Mouse (Mus musculus): Measurements from ENCODE around the gene Bmpr1a. TPM values are rescaled to one million over a fixed set of nuclear protein-coding genes. Genes with fewer than 3 reads are reported as not detected.
A peak's percentile ranks its signal among the peaks of the same experiment; 100 is the strongest.

The Bmpr1a gene
- polyA plus RNA-seq, 1 experiment from 2014 or later = 37.4 TPM

DNA sequence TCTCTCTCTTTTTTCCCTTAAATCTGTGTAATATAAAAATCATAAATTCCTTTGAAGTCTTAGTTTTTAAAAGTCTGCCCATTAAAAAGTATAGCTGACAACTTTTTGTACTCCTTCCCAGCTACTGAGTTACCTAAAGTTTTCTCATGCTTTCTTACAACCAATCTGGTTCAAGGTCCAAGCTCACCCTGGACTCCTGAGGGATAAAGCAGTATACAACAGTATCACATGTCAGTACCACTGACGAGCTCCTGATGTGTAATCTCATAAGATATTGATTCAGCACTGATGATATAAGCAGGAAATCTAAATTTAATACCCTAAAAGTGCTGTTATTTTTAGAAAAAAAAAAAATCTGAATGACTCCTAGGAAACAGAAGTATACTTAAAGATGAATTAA lies 12.2 kb downstream of the Bmpr1a start:
- no peak overlapping the region for H3K4me2 ChIP-seq
- no peaks in the 10 kb centered on the region for H3K9me3 ChIP-seq
- WGBS = 48% methylated on average over 1 of the region's 1 CpGs
- peaks cover 72% of the 10 kb centered on the region for H3K4me1 ChIP-seq
- ATAC-seq (ENCODE audit: extremely low read depth, insufficient number of reproducible peaks, low FRiP score, low TSS enrichment) = no peak
- H3K36me3 ChIP-seq = no peaks in the 10 kb centered on the region
- H3K4me3 ChIP-seq = no peak overlapping the region
- H3K27me3 ChIP-seq (replicated peaks) = no peaks in the 10 kb centered on the region
- no peak overlapping the region for H3K9ac ChIP-seq
- H3K27ac ChIP-seq (replicated peaks) = no peak overlapping the region

DNA sequence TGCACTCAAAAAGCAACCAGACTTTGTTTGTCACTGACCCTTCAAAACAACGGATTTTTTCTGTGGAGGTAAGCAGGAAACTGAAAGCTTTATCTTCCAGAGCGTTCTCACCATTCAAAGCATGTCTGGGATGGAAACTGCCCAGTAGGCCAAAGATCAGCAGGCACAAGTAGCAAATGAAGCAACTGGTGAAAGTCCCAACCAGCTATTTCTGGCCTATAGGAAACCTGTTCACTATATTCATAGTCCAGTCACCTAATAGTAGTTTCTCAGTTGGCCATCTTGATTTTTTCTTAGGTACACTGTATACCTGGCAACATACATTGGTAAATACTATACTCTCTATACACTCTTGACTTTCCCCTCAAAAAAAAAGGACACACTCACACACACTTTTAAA lies 13.2 kb downstream of the Bmpr1a start:
- Histone ChIP-seq H3K9ac (0 out of 2 replicates have a peak overlapping the region, but pooled peaks have one; percentile 4), H3K36me3 (no peaks in the 10 kb centered on the region), H3K9me3 (no peaks in the 10 kb centered on the region), H3K27ac (replicated peaks) (peak overlapping the region; percentile 58), H3K27me3 (replicated peaks) (no peaks in the 10 kb centered on the region), H3K4me2 (no peak overlapping the region), H3K4me1 (peaks cover 74% of the 10 kb centered on the region), H3K4me3 (no peak overlapping the region)
- ATAC-seq (ENCODE audit: extremely low read depth, insufficient number of reproducible peaks, low FRiP score, low TSS enrichment) = no peak
- 20% methylated on average over 2 of the region's 2 CpGs for WGBS

DNA sequence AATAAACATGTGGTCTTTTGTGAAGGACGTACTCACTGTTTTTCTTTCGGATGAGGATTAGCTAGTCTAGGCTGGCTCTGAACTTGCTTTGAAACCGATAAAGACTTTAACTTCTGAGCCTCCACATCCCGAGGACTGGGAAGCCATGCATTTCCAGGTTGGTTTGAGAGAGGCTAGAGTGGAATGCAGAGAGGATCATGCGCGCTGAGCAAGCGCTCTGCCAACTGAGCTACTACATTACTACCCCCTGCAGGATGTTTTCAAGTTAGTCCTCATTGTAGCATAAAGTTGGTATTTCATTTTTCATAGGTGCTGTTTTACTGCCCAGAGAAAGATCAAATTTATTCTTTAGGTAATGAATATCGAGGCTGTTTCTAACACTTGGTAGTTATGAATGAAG lies 17.0 kb downstream of the Bmpr1a start:
- H3K36me3 ChIP-seq = no peaks in the 10 kb centered on the region
- WGBS = 35% methylated on average over 8 of the region's 8 CpGs
- H3K4me1 ChIP-seq = peaks cover 77% of the 10 kb centered on the region
- H3K4me3 ChIP-seq = no peak overlapping the region
- no peak for ATAC-seq (ENCODE audit: extremely low read depth, insufficient number of reproducible peaks, low FRiP score, low TSS enrichment)
- H3K9ac ChIP-seq = no peak overlapping the region
- H3K27me3 ChIP-seq (replicated peaks) = no peaks in the 10 kb centered on the region
- no peak overlapping the region; the same call in 1 of the 2 replicates for H3K4me2 ChIP-seq
- H3K9me3 ChIP-seq = no peaks in the 10 kb centered on the region
- H3K27ac ChIP-seq (replicated peaks) = peak overlapping the region; percentile 36; the same call in 1 of the 2 replicates

DNA sequence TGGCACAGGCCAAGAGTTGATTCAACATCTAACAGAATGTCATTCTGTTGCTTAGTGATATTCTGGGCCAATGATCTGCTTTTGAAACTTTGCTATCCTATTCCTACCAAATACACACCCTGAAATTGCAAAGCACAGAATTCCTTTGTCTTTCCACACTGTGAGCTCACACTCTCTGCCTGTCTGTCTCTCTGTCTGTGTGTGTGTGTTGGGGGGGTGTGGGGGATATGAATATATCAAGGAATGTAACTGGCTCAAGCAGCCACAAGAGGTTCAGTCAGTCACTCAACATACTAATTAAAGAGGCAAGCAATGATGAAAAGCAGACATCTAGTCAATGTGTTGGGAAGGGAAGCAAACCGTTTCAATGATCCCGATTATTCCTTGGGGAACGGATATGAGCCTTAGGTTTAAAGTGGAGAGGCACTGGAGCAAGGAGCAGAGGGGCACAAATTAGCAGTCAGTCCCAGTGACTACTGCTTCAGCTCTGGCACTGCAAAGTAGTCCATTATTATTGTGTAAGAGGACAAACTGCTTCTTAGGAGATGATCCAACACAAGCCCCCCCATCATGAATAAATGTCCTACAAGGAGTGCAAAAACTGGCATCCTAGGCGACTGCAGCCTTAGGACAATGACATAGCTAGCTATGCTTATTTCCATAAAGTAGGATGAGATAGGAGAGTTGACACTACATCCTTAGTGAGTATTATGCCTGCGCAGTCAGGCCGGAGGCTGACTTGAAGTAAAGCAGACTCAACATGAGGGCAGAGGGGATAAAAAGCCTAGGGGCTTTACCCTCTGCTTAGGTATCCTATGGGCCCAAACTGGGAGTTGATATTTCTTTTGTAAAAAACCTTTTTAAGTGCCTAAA lies 19.4 kb downstream of the Bmpr1a start:
- 0 out of 2 replicates have a peak, but pooled peaks have one; percentile 60 for ATAC-seq (ENCODE audit: extremely low read depth, insufficient number of reproducible peaks, low FRiP score, low TSS enrichment)
- Histone ChIP-seq H3K9ac (peak overlapping the region; percentile 47), H3K36me3 (no peaks in the 10 kb centered on the region), H3K4me2 (peak overlapping the region; percentile 47), H3K9me3 (no peaks in the 10 kb centered on the region), H3K27ac (replicated peaks) (peak overlapping the region; percentile 80), H3K4me3 (no peak overlapping the region), H3K27me3 (replicated peaks) (no peaks in the 10 kb centered on the region), H3K4me1 (peaks cover 75% of the 10 kb centered on the region)
- WGBS = 32% methylated on average over 6 of the region's 6 CpGs

- Histone ChIP-seq H3K27ac (replicated peaks) (no peak overlapping the region), H3K4me1 (peaks cover 70% of the 10 kb centered on the region), H3K4me3 (no peak overlapping the region), H3K4me2 (no peak overlapping the region), H3K27me3 (replicated peaks) (no peaks in the 10 kb centered on the region), H3K36me3 (no peaks in the 10 kb centered on the region), H3K9me3 (no peaks in the 10 kb centered on the region), H3K9ac (no peak overlapping the region)
- ATAC-seq (ENCODE audit: extremely low read depth, insufficient number of reproducible peaks, low FRiP score, low TSS enrichment) = no peak
These were observed 31.6 kb downstream of the Bmpr1a start for GRCm38 (mm10) chr14:34471591-34471990.

- no peak for ATAC-seq (ENCODE audit: extremely low read depth, insufficient number of reproducible peaks, low FRiP score, low TSS enrichment)
- WGBS = 69% methylated on average over 3 of the region's 3 CpGs
- Histone ChIP-seq H3K9ac (no peak overlapping the region), H3K9me3 (no peaks in the 10 kb centered on the region), H3K27me3 (replicated peaks) (no peaks in the 10 kb centered on the region), H3K36me3 (no peaks in the 10 kb centered on the region), H3K27ac (replicated peaks) (no peak overlapping the region), H3K4me3 (no peak overlapping the region), H3K4me1 (peaks cover 47% of the 10 kb centered on the region), H3K4me2 (no peak overlapping the region)
These were observed 36.9 kb downstream of the Bmpr1a start for GRCm38 (mm10) chr14:34466291-34466690.

- Histone ChIP-seq H3K4me2 (no peak overlapping the region), H3K9me3 (no peaks in the 10 kb centered on the region), H3K4me1 (peaks cover 25% of the 10 kb centered on the region), H3K9ac (no peak overlapping the region), H3K4me3 (no peak overlapping the region), H3K36me3 (peaks cover 36% of the 10 kb centered on the region), H3K27me3 (replicated peaks) (no peaks in the 10 kb centered on the region), H3K27ac (replicated peaks) (0 out of 2 replicates have a peak overlapping the region, but pooled peaks have one; percentile 9)
- no peak for ATAC-seq (ENCODE audit: extremely low read depth, insufficient number of reproducible peaks, low FRiP score, low TSS enrichment)
- WGBS = 81% methylated on average over 2 of the region's 2 CpGs
These were observed 43.8 kb downstream of the Bmpr1a start for GRCm38 (mm10) chr14:34459386-34459785.

DNA sequence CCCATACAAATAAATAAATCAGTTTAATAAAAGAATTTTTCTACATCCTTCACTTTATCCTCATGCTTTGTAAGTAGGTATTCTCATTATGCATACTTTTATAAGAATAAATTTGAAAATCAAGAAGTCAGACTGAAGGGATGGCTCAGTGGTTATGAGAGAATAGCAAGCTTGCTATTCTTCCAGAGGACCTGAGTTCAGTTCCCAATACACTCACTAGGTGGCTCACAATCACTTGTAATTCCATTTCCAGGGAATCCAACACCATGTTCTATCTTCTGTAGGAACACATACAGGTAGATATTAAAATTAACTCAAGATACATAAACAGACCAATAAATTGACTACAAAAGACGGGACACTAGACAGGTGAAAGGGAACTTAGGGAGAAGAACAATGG lies 44.3 kb downstream of the Bmpr1a start:
- Histone ChIP-seq H3K27me3 (replicated peaks) (no peaks in the 10 kb centered on the region), H3K27ac (replicated peaks) (no peak overlapping the region), H3K9ac (no peak overlapping the region), H3K4me3 (no peak overlapping the region), H3K9me3 (no peaks in the 10 kb centered on the region), H3K4me1 (peaks cover 30% of the 10 kb centered on the region), H3K36me3 (peaks cover 36% of the 10 kb centered on the region), H3K4me2 (no peak overlapping the region)
- WGBS = 73% methylated on average over 1 of the region's 1 CpGs
- no peak for ATAC-seq (ENCODE audit: extremely low read depth, insufficient number of reproducible peaks, low FRiP score, low TSS enrichment)

DNA sequence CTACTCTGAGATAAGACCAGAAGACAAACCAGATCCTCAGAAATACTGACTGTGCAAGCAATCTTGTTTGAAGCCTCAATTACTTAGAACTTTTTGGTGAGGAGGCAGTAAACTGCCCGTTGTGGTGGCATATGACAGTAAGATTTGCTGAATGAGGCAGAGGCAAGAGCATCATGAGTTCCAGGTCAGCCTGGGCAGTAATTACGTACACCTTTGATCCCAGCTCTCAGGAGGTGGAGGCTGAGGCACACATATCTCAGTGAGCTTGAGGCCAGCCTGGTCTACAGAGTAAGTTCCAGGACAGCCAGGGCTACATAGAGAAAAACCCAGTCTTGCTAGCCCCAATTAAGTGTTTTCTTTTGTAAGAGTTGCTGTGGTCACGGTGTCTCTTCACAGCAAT lies 48.9 kb downstream of the Bmpr1a start:
- Histone ChIP-seq H3K36me3 (peaks cover 29% of the 10 kb centered on the region), H3K4me2 (0 out of 2 replicates have a peak overlapping the region, but pooled peaks have one; percentile 30), H3K4me1 (peaks cover 45% of the 10 kb centered on the region), H3K9me3 (no peaks in the 10 kb centered on the region), H3K4me3 (no peak overlapping the region), H3K27me3 (replicated peaks) (no peaks in the 10 kb centered on the region), H3K9ac (no peak overlapping the region), H3K27ac (replicated peaks) (peak overlapping the region; percentile 80)
- WGBS = 58% methylated on average over 3 of the region's 3 CpGs
- ATAC-seq (ENCODE audit: extremely low read depth, insufficient number of reproducible peaks, low FRiP score, low TSS enrichment) = no peak

DNA sequence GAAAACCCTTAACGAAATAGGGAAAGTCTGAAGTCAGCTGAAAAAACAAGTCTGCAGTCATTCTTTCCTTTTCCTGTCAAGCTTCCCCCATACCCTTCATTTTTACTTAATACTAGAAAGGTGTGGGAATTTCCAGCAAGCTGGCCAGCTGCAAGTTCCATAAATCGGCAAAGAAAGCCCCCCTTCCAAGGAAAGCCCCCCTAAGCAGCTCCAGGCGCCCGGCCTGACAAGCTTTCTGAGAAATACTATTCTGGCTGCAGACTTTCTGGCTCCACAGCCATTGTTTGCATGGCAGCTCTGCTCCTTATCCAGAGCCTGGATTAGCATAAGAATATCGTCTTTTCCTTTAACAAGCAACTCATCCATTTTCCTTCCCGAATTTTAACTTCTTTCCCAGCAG lies 49.5 kb downstream of the Bmpr1a start:
- Histone ChIP-seq H3K4me1 (peaks cover 50% of the 10 kb centered on the region), H3K27me3 (replicated peaks) (no peaks in the 10 kb centered on the region), H3K36me3 (peaks cover 23% of the 10 kb centered on the region), H3K4me2 (peak overlapping the region; percentile 30; the same call in 1 of the 2 replicates), H3K9me3 (no peaks in the 10 kb centered on the region), H3K27ac (replicated peaks) (peak overlapping the region; percentile 80), H3K4me3 (no peak overlapping the region), H3K9ac (peak overlapping the region; percentile 54; the same call in 1 of the 2 replicates)
- 34% methylated on average over 6 of the region's 6 CpGs for WGBS
- no peak for ATAC-seq (ENCODE audit: extremely low read depth, insufficient number of reproducible peaks, low FRiP score, low TSS enrichment)

- ATAC-seq (ENCODE audit: extremely low read depth, insufficient number of reproducible peaks, low FRiP score, low TSS enrichment) = no peak
- H3K4me1 ChIP-seq = peaks cover 47% of the 10 kb centered on the region
These were observed 51.3 kb downstream of the Bmpr1a start for GRCm38 (mm10) chr14:34451872-34452271.

DNA sequence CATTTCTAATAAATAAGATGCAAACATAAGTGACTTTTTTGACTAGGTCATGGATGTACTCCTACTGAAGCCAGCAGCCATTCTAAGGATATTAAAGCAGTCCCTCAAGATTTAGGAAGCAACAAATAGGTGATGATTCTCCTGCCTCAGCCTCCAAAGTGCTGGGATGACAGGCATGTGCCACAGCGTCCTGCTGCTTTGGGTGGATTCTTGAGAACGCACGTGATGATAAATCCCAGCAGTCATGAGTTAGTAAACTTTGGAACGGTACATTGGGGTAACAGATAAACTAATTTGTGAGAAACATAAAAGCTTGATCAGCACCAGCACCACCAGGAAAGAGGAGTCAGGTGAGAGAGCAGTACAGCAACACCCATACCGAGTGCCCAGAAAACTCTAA lies 52.7 kb downstream of the Bmpr1a start:
- Histone ChIP-seq H3K4me3 (no peak overlapping the region), H3K27me3 (replicated peaks) (no peaks in the 10 kb centered on the region), H3K9ac (no peak overlapping the region), H3K9me3 (no peaks in the 10 kb centered on the region), H3K4me1 (peaks cover 47% of the 10 kb centered on the region), H3K36me3 (peaks cover 30% of the 10 kb centered on the region), H3K27ac (replicated peaks) (no peak overlapping the region), H3K4me2 (no peak overlapping the region)
- WGBS = 71% methylated on average over 5 of the region's 5 CpGs
- ATAC-seq (ENCODE audit: extremely low read depth, insufficient number of reproducible peaks, low FRiP score, low TSS enrichment) = no peak

More at GRCm38 (mm10) chr14:34451872-34452271, 51.3 kb downstream of the Bmpr1a start:
- Histone ChIP-seq H3K9me3 (no peaks in the 10 kb centered on the region), H3K9ac (no peak overlapping the region), H3K4me2 (no peak overlapping the region), H3K36me3 (peaks cover 20% of the 10 kb centered on the region), H3K27ac (replicated peaks) (no peak overlapping the region), H3K27me3 (replicated peaks) (no peaks in the 10 kb centered on the region), H3K4me3 (no peak overlapping the region)
